Mouse (Mus musculus): ENCODE measurements around the gene Cdk11b. TPM values are rescaled to one million over a fixed set of nuclear protein-coding genes. Genes with fewer than 3 reads are reported as not detected.

The Cdk11b gene
- total RNA-seq, 2 experiments from 2014 or later, result 32.1 to 34.2 TPM

Other genes with a start within 250 kb of the Cdk11b start
- not detected for gene Gabrd, start 226.7 kb upstream of the Cdk11b start, total RNA-seq (2021)
- under 1 TPM; 0.19 to 0.22 TPM for gene Cfap74, start 215.7 kb upstream of the Cdk11b start, total RNA-seq (2021)
- gene Tmem52, start 155.7 kb upstream of the Cdk11b start, total RNA-seq (2021), result 1 to 10 TPM; 4.5 to 10.0 TPM
- 100 to 1,000 TPM; 176 to 187 TPM for gene Gnb1, start 133.5 kb upstream of the Cdk11b start, total RNA-seq (2021)
- 10 to 100 TPM; 26.2 to 28.1 TPM for gene Nadk, start 62.5 kb upstream of the Cdk11b start, total RNA-seq (2021)
- 1 to 10 TPM; 6.7 to 8.1 TPM for gene Slc35e2, start 23.4 kb upstream of the Cdk11b start, total RNA-seq (2021)
- gene Gm10563, start 20.6 kb downstream of the Cdk11b start, total RNA-seq (2021), result not detected
- gene Mmp23, start 28.5 kb downstream of the Cdk11b start, total RNA-seq (2021), result 10 to 100 TPM in 1 of 2 experiments, 1 to 10 TPM in 1; 9.3 to 10.5 TPM
- gene Mib2, start 44.3 kb downstream of the Cdk11b start, total RNA-seq (2021), result 10 to 100 TPM; 25.3 to 29.9 TPM
- gene Fndc10, start 69.5 kb downstream of the Cdk11b start, total RNA-seq (2021), result 1 to 10 TPM; 1.2 to 1.6 TPM
- gene Ssu72, start 79.9 kb downstream of the Cdk11b start, total RNA-seq (2021), result 10 to 100 TPM; 43.5 to 45.6 TPM
- gene Tmem240, start 109.9 kb downstream of the Cdk11b start, total RNA-seq (2021), result under 1 TPM; 0.19 to 0.42 TPM
- 10 to 100 TPM; 45.1 to 45.9 TPM for gene Atad3a, start 136.2 kb downstream of the Cdk11b start, total RNA-seq (2021)
- 1 to 10 TPM; 6.6 to 7.9 TPM for gene Vwa1, start 149.8 kb downstream of the Cdk11b start, total RNA-seq (2021)
- 1 to 10 TPM in 1 of 2 experiments, under 1 TPM in 1; 0.64 to 1.3 TPM for gene Tmem88b, start 161.0 kb downstream of the Cdk11b start, total RNA-seq (2021)
- not detected for gene Ankrd65, start 165.6 kb downstream of the Cdk11b start, total RNA-seq (2021)
- gene Mrpl20, start 178.0 kb downstream of the Cdk11b start, total RNA-seq (2021), result 10 to 100 TPM; 77.8 to 81.1 TPM
- gene Ccnl2, start 187.6 kb downstream of the Cdk11b start, total RNA-seq (2021), result 10 to 100 TPM; 31.0 to 34.0 TPM
- gene Aurkaip1, start 206.4 kb downstream of the Cdk11b start, total RNA-seq (2021), result 100 to 1,000 TPM; 114 to 116 TPM
- gene Mxra8, start 214.8 kb downstream of the Cdk11b start, total RNA-seq (2021), result 10 to 100 TPM; 27.4 to 33.7 TPM
- 10 to 100 TPM; 46.2 to 54.2 TPM for gene Dvl1, start 222.5 kb downstream of the Cdk11b start, total RNA-seq (2021)
- under 1 TPM; 0.27 to 0.28 TPM for gene Tas1r3, start 238.5 kb downstream of the Cdk11b start, total RNA-seq (2021)
- 10 to 100 TPM in 1 of 2 experiments, 1 to 10 TPM in 1; 9.5 to 11.7 TPM for gene Cptp, start 244.6 kb downstream of the Cdk11b start, total RNA-seq (2021)
- 10 to 100 TPM; 15.7 to 18.8 TPM for gene Ints11, start 244.7 kb downstream of the Cdk11b start, total RNA-seq (2021)